Comparison of ENCODE assay signal across 17 mouse cellular contexts in genomic region chr4:148067346-148067745, GRCm38 (mm10).
"Had no signal": no experiment of that assay in that cellular context is flagged by ENCODE, and none has a peak within 500 bp of the region (broad histone marks: within the 10 kb centered on the region; RNA-seq: fewer than 3 reads in every experiment).

No protein-coding gene starts in this region.

- H3K4me1 ChIP-seq: midbrain, embryonic 13.5 days had no signal

- H3K9ac ChIP-seq: kidney, embryonic 15.5 days; limb, embryonic 13.5 days; liver, embryonic 13.5 days; midbrain, embryonic 13.5 days had no signal

- DNase-seq: kidney, adult 2 months; kidney, postnatal 10 days; kidney, postnatal 36 days; layer of hippocampus, postnatal 36 days; left cerebral cortex, postnatal 4 days; liver; liver, embryonic 13.5 days; lung, adult 2 months; lung, postnatal 14 days; lung, postnatal 4 days; thymus, adult 18-20 months; thymus, postnatal 4 days had no signal

- H3K36me3 ChIP-seq: kidney, embryonic 15.5 days; limb, embryonic 13.5 days; liver, embryonic 13.5 days; midbrain, embryonic 13.5 days had no signal

- H3K4me3 ChIP-seq: kidney, embryonic 15.5 days; left cerebral cortex, adult 2 months; limb, embryonic 13.5 days; liver, embryonic 13.5 days; midbrain, embryonic 13.5 days had no signal

- H3K4me2 ChIP-seq: kidney, embryonic 15.5 days; limb, embryonic 13.5 days; liver, embryonic 13.5 days; midbrain, embryonic 13.5 days had no signal

- ATAC-seq: midbrain, embryonic 13.5 days; midbrain, embryonic 16.5 days had no signal

- H3K27ac ChIP-seq: left cerebral cortex, adult 2 months; limb, embryonic 13.5 days; liver, embryonic 13.5 days; midbrain, embryonic 13.5 days had no signal

- H3K27me3 ChIP-seq: kidney, embryonic 15.5 days; limb, embryonic 13.5 days; liver, embryonic 13.5 days; midbrain, embryonic 13.5 days had no signal

- H3K9me3 ChIP-seq: kidney, embryonic 15.5 days; limb, embryonic 13.5 days; liver, embryonic 13.5 days; midbrain, embryonic 13.5 days had no signal
